Mouse (Mus musculus): ENCODE results near the gene Pnpo.

Gene Pnpo

DNA sequence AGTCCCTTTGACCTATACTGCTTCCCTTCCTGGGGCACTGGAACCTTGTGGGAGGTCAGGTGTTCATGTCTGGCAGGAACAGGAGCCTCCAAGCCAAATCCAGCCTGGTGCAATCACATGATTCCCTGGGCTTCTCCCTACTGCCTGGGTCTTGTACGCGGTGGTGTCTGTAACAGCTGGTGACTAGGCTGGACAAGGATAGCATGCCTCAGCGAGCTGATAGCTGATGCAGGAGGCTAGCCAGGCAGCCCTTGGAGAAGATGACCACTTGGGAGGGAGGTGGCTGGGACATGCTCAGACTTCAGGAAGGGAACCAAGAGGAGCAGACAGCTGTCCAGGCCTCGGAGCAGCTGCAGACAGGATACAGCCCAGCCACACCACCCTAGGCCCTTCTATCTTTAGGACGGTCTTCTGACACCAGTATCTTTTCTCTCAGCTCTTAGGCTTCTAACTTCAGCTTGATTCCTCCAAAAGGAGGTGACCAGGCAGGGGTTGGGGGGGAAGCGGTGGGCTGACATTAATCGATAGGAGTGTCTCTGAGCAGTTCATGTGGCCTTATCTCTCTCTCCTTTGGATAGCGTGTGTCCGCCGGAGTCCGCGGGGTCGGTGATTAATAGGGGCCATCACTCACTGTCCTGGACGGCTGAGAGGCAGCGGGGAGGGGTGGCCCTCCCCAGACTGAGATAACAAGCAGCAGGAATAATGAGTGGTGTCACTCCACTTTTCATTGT, 37.2 kb downstream of the Pnpo start:
- DNase-seq (ENCODE audit: low read depth, low spot score): no peak

DNA sequence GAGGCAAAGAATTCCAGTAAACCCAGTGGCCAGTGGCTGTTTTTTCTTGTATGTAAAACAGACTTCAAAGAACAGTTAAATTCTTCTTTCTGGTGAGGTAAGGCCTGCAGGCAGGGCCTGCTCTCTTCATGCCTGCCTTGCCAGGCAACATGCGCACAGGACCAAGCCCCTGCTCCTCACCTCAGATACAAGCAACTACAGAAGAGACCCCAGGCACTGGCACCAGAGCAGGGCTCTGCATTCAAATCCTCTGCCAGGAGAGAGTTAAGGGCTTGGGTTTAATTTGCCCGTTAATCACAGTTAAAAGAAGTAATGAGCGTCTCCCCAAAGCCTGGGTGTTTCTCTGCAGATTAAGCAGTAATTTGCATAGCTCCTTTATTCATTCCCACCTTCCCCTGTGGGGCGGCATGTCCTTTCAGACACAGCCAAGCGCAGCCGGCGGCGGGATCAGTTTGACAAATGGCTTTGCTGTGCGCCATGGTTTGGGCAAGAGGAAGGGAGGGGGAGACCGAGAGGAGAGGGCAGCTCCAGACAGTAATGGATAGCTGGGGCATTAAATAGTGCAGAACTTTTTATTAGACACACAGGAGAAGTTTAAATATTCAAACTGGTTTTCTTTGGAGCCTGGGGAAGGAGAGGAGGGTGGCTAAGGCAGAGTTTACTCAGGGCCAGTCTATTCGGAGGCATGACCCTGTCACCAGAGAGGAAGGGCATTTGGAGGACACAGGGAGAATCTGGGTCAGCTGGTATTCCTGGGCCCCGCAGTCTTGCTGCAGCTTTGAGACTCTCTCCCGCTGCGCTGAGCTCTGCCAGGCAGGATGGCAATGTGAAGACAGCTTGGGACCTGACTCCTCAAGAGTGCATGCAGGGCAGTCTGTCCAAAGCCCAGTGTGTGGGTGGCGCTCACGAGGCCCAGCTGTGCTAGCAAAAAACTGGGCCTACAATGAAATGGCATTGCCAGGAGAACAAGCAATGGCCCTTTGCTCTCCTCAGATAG, 40.8 kb downstream of the Pnpo start:
- DNase-seq (ENCODE audit: low read depth, low spot score): no peak

DNA sequence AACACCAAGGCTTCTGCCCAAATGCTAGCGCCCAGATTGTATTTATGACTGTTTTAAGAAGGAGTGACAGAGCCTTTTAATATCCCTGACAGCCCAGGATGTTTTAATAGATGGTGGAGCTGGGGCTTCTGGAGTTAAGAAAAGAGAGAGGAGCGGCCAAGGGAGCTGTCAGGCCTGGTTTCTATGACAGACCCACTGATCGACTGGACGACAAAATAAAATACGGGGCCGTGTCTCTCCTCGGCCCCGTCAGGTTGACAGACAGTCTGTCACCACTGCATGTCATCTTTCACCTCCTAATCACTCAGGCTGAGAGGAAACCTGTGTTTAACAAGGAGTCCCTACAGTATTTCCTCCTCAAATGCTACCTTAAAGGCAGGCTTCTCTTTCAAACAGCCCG, 42.5 kb downstream of the Pnpo start:
- DNase-seq (ENCODE audit: low read depth, low spot score): no peak

DNA sequence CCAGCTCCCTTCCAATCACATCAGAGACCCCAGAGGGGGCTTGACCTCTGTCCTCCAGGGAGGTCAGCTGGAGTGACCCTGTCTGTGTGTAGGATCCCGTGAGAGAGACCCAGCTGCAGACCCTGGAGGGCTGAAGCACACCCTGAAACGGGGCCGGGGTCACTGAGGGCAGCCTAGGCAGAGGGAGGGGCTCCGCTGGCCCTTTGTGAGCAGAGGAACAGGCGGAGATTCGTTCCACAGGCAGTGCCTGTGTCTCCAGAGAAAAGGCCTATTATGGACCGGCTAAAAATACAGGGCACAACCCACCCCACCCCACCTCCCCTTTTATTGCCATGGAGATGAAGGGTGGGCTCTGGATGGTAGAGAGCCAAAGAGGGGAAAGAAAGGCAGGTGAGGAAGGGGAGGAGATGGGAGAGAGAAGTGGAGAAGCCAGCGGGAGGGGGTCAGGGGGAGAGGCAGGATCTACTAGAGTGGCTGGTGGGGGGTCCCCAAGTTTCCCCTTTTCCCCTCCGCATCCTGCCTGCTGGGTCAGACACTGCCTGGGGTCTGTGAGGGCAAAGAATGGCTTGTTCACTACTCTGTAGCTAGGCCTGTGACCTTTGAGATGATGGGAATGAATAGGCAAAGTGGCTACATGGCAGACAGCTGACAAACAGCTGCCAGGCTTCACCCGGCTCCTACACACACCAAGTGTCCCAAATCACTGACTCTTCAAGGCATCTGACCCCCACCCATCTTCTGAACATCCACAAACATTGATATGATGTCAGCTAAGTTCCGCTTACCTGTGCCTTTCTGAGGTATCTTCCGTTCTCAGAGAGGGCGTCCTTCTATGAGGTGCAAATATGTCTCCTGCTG, 44.1 kb downstream of the Pnpo start:
- no peak for DNase-seq (ENCODE audit: low read depth, low spot score)

DNA sequence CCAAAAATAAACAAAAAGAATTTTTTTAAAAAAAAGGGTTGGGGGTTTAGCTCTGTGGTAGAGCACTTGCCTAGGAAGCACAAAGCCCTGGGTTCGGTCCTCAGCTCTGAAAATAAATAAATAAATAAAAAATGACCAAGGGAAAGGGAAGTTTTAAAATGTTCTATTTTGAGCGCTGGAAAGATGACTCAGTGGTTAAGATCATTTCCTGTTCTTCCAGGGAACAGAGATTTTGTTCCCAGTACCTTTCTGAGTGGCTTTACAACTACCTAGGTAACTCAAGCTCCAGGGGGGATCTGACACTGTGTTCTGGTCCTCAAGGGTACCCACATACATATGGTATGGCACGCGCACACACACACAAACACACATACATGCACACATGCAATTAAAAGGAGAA, 47.9 kb downstream of the Pnpo start:
- no peak for DNase-seq (ENCODE audit: low read depth, low spot score)

DNA sequence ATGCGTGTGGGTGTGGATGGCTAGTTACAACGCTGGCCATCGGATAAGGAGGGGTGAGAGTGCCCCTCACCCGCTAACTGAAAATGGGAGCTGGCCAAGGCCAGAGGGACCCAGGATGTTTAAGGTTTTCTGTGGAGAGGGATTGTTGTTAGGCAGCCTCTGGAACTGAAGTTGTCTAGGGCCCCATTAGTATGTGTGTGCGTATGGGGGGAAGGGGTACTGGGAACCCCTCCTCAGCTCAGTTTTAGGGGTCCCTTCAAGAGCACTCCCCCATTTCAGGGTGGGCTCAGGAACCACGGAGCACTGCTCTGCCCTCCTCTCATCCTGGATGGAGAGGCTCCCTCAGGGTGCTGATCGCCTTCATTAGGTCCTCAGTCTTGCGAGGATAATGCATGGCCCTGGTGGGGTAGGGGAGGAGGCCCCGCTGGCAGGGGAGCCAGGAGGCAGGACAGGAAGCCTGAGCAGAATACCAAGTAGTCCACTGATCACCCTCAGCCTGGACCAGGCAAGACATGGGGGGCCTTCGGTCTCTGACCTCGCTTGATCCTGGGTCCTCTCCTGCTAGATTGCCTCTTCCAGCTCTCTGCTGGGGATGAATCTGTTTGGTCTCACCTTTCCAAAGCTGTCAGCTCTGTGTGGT, 50.5 kb downstream of the Pnpo start:
- DNase-seq (ENCODE audit: low read depth, low spot score): no peak

DNA sequence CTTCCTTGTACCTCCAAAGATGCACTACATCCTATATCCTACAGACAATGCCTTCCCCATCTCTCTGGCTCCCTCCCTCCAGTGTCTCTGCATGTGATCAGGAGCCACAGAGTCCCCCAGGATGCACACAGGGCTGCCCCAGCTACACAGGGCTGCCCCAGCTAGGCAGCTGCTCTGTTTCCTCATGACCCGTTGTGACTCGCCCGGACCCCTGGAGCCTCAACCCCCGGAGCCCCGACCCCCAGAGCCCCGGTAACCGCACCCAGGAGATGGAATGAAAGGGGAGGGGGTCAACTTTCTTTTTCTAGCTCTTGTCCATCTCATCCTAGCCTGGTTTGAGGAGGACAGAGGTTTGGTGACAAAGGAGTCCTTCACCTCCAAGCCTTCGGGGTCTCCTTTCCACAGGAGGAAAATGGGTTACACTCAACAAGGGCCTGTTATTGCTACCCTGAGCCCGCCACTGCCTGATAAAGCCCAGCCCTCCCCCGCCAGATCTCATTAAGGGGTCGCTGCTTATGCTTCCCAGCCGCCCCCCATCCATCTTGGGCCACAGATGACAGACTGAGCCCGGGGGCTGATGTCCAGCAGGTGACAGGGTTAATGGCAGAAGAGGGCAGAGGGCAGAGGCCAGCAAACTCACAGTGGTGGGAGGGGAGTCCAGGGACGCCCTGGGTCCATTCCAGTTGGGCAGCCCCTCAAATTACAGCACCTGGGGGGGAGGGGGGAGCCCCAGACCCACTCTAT, 51.8 kb downstream of the Pnpo start:
- no peak for DNase-seq (ENCODE audit: low read depth, low spot score)

Data from retina, adult 2 months (tissue).